Comparison of ENCODE assay signal across 31 mouse cellular contexts in genomic region chr2:165389299-165389952, GRCm38 (mm10). TPM values are rescaled to one million over a fixed set of nuclear protein-coding genes. Genes with fewer than 3 reads are reported as not detected.
A peak's percentile ranks its signal among the peaks of the same experiment; 100 is the strongest.
DNase-seq lines count a peak whose midpoint lies in the region; ATAC-seq and TF ChIP-seq lines count a peak whose summit lies in the region.
"Had no signal": no experiment of that assay in that cellular context is flagged by ENCODE, and none has a peak within 500 bp of the region (broad histone marks: within the 10 kb centered on the region; RNA-seq: fewer than 3 reads in every experiment).

No protein-coding gene starts in this region.

- WGBS in heart, adult 2 months, result 71% methylated on average over 6 of the region's 6 CpGs
- WGBS in liver, embryonic 13.5 days (ENCODE audit: insufficient replicate concordance), result 57% methylated on average over 6 of the region's 6 CpGs
- 54% methylated on average over 6 of the region's 6 CpGs for WGBS in liver, embryonic 16.5 days (ENCODE audit: insufficient replicate concordance)

- H3K4me3 ChIP-seq in heart, adult 2 months, result no peak overlapping the region
- H3K4me3 ChIP-seq in liver, embryonic 13.5 days (replicated peaks), result no peak overlapping the region
- H3K4me3 ChIP-seq in liver, embryonic 16.5 days (ENCODE audit: low read depth, low read length), result no peak overlapping the region
- H3K4me3 ChIP-seq: embryonic facial prominence, embryonic 10.5 days; embryonic facial prominence, embryonic 13.5 days; erythroblast, embryonic 14.5 days; forebrain, embryonic 12.5 days; forebrain, embryonic 15.5 days; heart, embryonic 10.5 days; heart, embryonic 13.5 days had no signal

- no peaks in the 10 kb centered on the region for H3K79me2 ChIP-seq in heart, adult 2 months (replicated peaks; ENCODE audit: control insufficient read depth, insufficient read depth, low read length)

- DNase-seq in heart, adult 11 months, result peak; percentile 82
- DNase-seq in heart, adult 2 months, result no peak
- no peak for DNase-seq in liver, embryonic 13.5 days
- DNase-seq in neural tube, embryonic 10.5 days (ENCODE audit: extremely low spot score, low spot score), result no peak
- DNase-seq in gastrocnemius, postnatal 25 days, result no peak
- DNase-seq: adrenal gland, adult 8-10 months; adrenal gland, postnatal 25 days; cerebellum, adult 11-12 months; cerebellum, adult 8-10 months; cerebellum, postnatal 10 days; cerebellum, postnatal 36 days; embryo, embryonic 11 days; heart, adult 18-20 months; heart, postnatal 14 days; heart, postnatal 4 days had no signal

- no peak for TF ChIP-seq CTCF in heart, adult 2 months (IDR thresholded peaks at IDR 0.05)

- peak; percentile 57; the same call in 1 of the 2 replicates for ATAC-seq in liver, embryonic 13.5 days (ENCODE audit: low read depth)
- ATAC-seq in liver, embryonic 16.5 days (ENCODE audit: low read depth), result peak; percentile 70
- ATAC-seq: activated CD4-positive, CD25-positive, alpha-beta regulatory T cell, adult 4 months; forebrain, embryonic 15.5 days; hindbrain, postnatal 0 days had no signal

- no peaks in the 10 kb centered on the region for H3K9me3 ChIP-seq in liver, embryonic 13.5 days (replicated peaks)
- no peaks in the 10 kb centered on the region for H3K9me3 ChIP-seq in liver, embryonic 16.5 days (replicated peaks; ENCODE audit: control insufficient read depth, low read length)
- H3K9me3 ChIP-seq: embryonic facial prominence, embryonic 10.5 days; embryonic facial prominence, embryonic 13.5 days; forebrain, embryonic 15.5 days; heart, embryonic 10.5 days; heart, embryonic 13.5 days had no signal

- no peaks in the 10 kb centered on the region for H3K4me1 ChIP-seq in heart, adult 2 months (ENCODE audit: control insufficient read depth, insufficient read depth, low read length)
- H3K4me1 ChIP-seq in liver, embryonic 13.5 days (replicated peaks), result peaks cover 11% of the 10 kb centered on the region; the same call in 1 of the 2 replicates
- H3K4me1 ChIP-seq in liver, embryonic 16.5 days (ENCODE audit: control insufficient read depth, low read depth, low read length), result no peaks in the 10 kb centered on the region

- TF ChIP-seq POLR2A in heart, adult 2 months (IDR thresholded peaks at IDR 0.05; ENCODE audit: insufficient read depth, low read depth, low read length), result no peak

- H3K27me3 ChIP-seq in heart, adult 2 months (ENCODE audit: control insufficient read depth, insufficient read depth, low read length), result no peaks in the 10 kb centered on the region
- H3K27me3 ChIP-seq in liver, embryonic 13.5 days, result peaks cover 9% of the 10 kb centered on the region
- peaks cover 3% of the 10 kb centered on the region; the same call in 1 of the 2 replicates for H3K27me3 ChIP-seq in liver, embryonic 16.5 days (ENCODE audit: control insufficient read depth, insufficient read depth, low read depth, low read length)
- H3K27me3 ChIP-seq: embryonic facial prominence, embryonic 13.5 days; forebrain, embryonic 12.5 days; forebrain, embryonic 15.5 days; heart, embryonic 13.5 days had no signal

- no peak for TF ChIP-seq EP300 in heart, adult 2 months (IDR thresholded peaks at IDR 0.05; ENCODE audit: insufficient read depth, low read depth, low read length)

- no peak overlapping the region for H3K9ac ChIP-seq in heart, adult 2 months (ENCODE audit: low read depth, low read length)
- H3K9ac ChIP-seq in liver, embryonic 13.5 days, result no peak overlapping the region
- H3K9ac ChIP-seq in liver, embryonic 16.5 days (ENCODE audit: low read depth, low read length), result no peak overlapping the region
- H3K9ac ChIP-seq: embryonic facial prominence, embryonic 13.5 days; forebrain, embryonic 12.5 days; forebrain, embryonic 15.5 days; heart, embryonic 13.5 days; hindbrain, embryonic 14.5 days had no signal

- no peak overlapping the region for H3K27ac ChIP-seq in heart, adult 2 months
- H3K27ac ChIP-seq in liver, embryonic 13.5 days, result peak overlapping the region; percentile 37
- H3K27ac ChIP-seq in liver, embryonic 16.5 days (ENCODE audit: low read length), result peak overlapping the region; percentile 51
- H3K27ac ChIP-seq: embryonic facial prominence, embryonic 10.5 days; embryonic facial prominence, embryonic 13.5 days; forebrain, embryonic 12.5 days; forebrain, embryonic 15.5 days; heart, embryonic 10.5 days; heart, embryonic 13.5 days; hindbrain, embryonic 14.5 days; hindbrain, postnatal 0 days had no signal

- no peaks in the 10 kb centered on the region for H3K36me3 ChIP-seq in heart, adult 2 months (ENCODE audit: control insufficient read depth, insufficient read depth, low read length)
- H3K36me3 ChIP-seq in liver, embryonic 13.5 days, result peaks cover 9% of the 10 kb centered on the region
- no peaks in the 10 kb centered on the region for H3K36me3 ChIP-seq in liver, embryonic 16.5 days (ENCODE audit: control insufficient read depth, insufficient read depth)

- no peak overlapping the region for H3K4me2 ChIP-seq in liver, embryonic 13.5 days
- no peak overlapping the region for H3K4me2 ChIP-seq in liver, embryonic 16.5 days (ENCODE audit: low read depth, low read length)
- H3K4me2 ChIP-seq: embryonic facial prominence, embryonic 13.5 days; forebrain, embryonic 12.5 days; forebrain, embryonic 15.5 days; heart, embryonic 13.5 days; hindbrain, embryonic 14.5 days had no signal

- intact Hi-C loops in heart, adult 2 months (cut with DNase I), result no loop called here

RNA-seq across cellular contexts. Expression of gene Zfp334, which starts 1.4 kb away (rescaled TPM):
- total RNA-seq in heart, adult 2 months (2021), result 1 to 10 TPM; 2.1 to 2.3 TPM
- polyA plus RNA-seq in heart, adult 2 months (2012; rRNA removed), result 1.3 and 2.0 TPM in 2 replicates
- polyA plus RNA-seq in liver, embryonic 13.5 days (2015; fragmentation: Nextera tagmentation; extraction: Ambion mirVana), result 0.97 and 1.0 TPM in 2 replicates
- 0.96 and 0.97 TPM in 2 replicates for polyA plus RNA-seq in liver, embryonic 16.5 days (2015; fragmentation: Nextera tagmentation; extraction: Ambion mirVana)
- total RNA-seq in gastrocnemius, postnatal 25 days (2021), result 1 to 10 TPM; 1.9 to 2.0 TPM
- polyA plus RNA-seq: erythroblast, embryonic 14.5 days had no signal

RNA-seq across cellular contexts. Expression of gene Ocstamp, which starts 10.8 kb away (rescaled TPM):
- not detected for total RNA-seq in heart, adult 2 months (2021)
- polyA plus RNA-seq in heart, adult 2 months (2012; rRNA removed), result 0.02 TPM in 1 of 2 replicates, not detected in the other
- polyA plus RNA-seq in liver, embryonic 13.5 days (2015; fragmentation: Nextera tagmentation; extraction: Ambion mirVana), result 2.0 and 2.2 TPM in 2 replicates
- 3.4 and 3.9 TPM in 2 replicates for polyA plus RNA-seq in liver, embryonic 16.5 days (2015; fragmentation: Nextera tagmentation; extraction: Ambion mirVana)
- under 1 TPM in 1 of 2 experiments, not detected in 1; 0.08 TPM for total RNA-seq in gastrocnemius, postnatal 25 days (2021)
- total RNA-seq: heart, adult 18-20 months; heart, postnatal 14 days; heart, postnatal 4 days had no signal
- polyA plus RNA-seq: activated CD4-positive, CD25-positive, alpha-beta regulatory T cell, adult 4 months; brain, embryonic 14.5 days; cortical plate, adult 2 months; embryonic facial prominence, embryonic 13.5 days; forebrain, embryonic 15.5 days; heart, embryonic 13.5 days; hindbrain, embryonic 11.5 days; hindbrain, embryonic 14.5 days; hindbrain, postnatal 0 days had no signal

RNA-seq across cellular contexts. Expression of gene Zfp663, which starts 20.9 kb away (rescaled TPM):
- total RNA-seq in heart, adult 2 months (2021), result not detected
- not detected in 2 replicates for polyA plus RNA-seq in heart, adult 2 months (2012; rRNA removed)
- polyA plus RNA-seq in liver, embryonic 13.5 days (2015; fragmentation: Nextera tagmentation; extraction: Ambion mirVana), result 0.05 and 0.07 TPM in 2 replicates
- not detected in 2 replicates for polyA plus RNA-seq in liver, embryonic 16.5 days (2015; fragmentation: Nextera tagmentation; extraction: Ambion mirVana)
- not detected for total RNA-seq in gastrocnemius, postnatal 25 days (2021)
- total RNA-seq: adrenal gland, adult 8-10 months; adrenal gland, postnatal 25 days; ES-E14; gastrocnemius, adult 8-10 months; heart, adult 18-20 months; heart, postnatal 14 days; heart, postnatal 4 days had no signal
- polyA plus RNA-seq: activated CD4-positive, CD25-positive, alpha-beta regulatory T cell, adult 4 months; erythroblast, embryonic 14.5 days had no signal
